Mouse (Mus musculus): ENCODE results near the gene Dlg4. TPM values are rescaled to one million over a fixed set of nuclear protein-coding genes. Genes with fewer than 3 reads are reported as not detected.

The Dlg4 gene
- polyA plus RNA-seq, 1 experiment from 2014 or later, result 10.4 TPM

DNA sequence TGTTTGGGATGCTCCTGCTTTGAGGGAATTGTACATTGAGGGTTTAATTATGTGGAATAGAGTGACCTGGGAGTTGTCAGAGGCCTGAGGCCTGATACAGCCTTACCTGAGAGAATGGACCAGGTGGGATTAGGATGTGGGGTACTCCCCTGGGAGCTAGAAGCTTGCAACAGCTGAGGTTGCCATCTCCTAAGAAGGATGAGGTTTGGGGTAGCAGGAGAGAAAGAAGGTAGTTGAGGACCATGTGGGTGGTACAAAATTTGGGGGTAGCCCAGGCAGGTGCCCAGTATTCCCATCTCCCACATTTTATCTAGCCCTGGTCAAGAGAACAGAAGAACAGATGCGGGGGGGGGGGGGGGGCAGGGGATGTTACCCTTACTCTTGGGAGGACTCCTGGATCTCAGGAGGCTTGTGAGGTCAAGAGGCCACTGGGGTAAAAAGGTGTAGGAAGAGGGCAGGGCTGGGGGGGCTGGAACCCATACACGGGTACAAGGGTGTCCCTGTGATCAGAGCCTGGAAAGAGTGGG is 2.8 kb downstream of the Dlg4 start:
- H3K9me3 ChIP-seq (replicated peaks; ENCODE audit: control insufficient read depth, low read length), result no peaks in the 10 kb centered on the region
- H3K36me3 ChIP-seq (ENCODE audit: control insufficient read depth, insufficient read depth, low read length), result no peaks in the 10 kb centered on the region
- H3K4me1 ChIP-seq (ENCODE audit: control insufficient read depth, insufficient read depth, low read length), result peaks cover 32% of the 10 kb centered on the region
- H3K27me3 ChIP-seq (ENCODE audit: control insufficient read depth, insufficient read depth, low read length), result no peaks in the 10 kb centered on the region
- no peak for ATAC-seq (replicated peaks; ENCODE audit: insufficient number of reproducible peaks, low FRiP score, low TSS enrichment)
- WGBS (ENCODE audit: insufficient replicate concordance), result 12% methylated on average over 2 of the region's 2 CpGs
- peak overlapping the region; percentile 85 for H3K4me2 ChIP-seq
- H3K4me3 ChIP-seq (ENCODE audit: low read depth, low read length), result peak overlapping the region; percentile 61
- H3K9ac ChIP-seq (ENCODE audit: low read depth, low read length), result 0 out of 2 replicates have a peak overlapping the region, but pooled peaks have one; percentile 12
- H3K27ac ChIP-seq (ENCODE audit: low read depth, low read length), result peak overlapping the region; percentile 30

DNA sequence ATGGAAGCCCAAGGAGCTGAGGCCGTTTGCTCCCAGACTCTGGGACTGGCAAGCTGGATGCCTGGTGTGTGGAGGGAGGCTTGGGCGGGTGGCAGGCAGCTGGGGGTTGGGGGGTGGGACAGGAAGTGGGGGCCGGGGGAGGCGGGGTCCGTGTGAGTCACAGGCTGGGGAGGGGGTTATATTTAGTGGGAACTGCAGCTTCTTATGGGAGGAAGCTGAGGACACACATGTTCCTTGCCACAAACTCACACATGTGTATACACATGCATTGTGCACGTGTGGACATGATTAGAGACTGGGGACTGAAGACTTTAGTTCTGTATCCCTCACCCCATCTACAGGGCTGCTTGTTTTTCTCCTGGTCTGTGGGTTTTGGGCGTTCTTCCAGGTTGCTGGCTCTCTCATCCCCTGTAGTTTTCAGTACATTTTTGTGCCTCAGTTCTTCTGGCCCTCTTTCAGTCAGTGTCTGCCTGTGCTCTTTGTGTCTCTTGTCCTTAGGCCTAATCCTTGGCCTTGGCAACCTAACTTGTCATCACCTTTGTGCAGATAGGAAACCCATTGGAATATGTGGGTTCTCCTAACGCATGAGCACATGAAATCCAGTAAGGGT is 3.4 kb downstream of the Dlg4 start:
- Histone ChIP-seq H3K9ac (ENCODE audit: low read depth, low read length) (no peak overlapping the region), H3K4me3 (ENCODE audit: low read depth, low read length) (peak overlapping the region; percentile 61), H3K36me3 (ENCODE audit: control insufficient read depth, insufficient read depth, low read length) (no peaks in the 10 kb centered on the region), H3K4me1 (ENCODE audit: control insufficient read depth, insufficient read depth, low read length) (peaks cover 29% of the 10 kb centered on the region), H3K9me3 (replicated peaks; ENCODE audit: control insufficient read depth, low read length) (no peaks in the 10 kb centered on the region), H3K4me2 (peak overlapping the region; percentile 85), H3K27me3 (ENCODE audit: control insufficient read depth, insufficient read depth, low read length) (no peaks in the 10 kb centered on the region), H3K27ac (ENCODE audit: low read depth, low read length) (peak overlapping the region; percentile 30)
- no peak for ATAC-seq (replicated peaks; ENCODE audit: insufficient number of reproducible peaks, low FRiP score, low TSS enrichment)
- 22% methylated on average over 8 of the region's 8 CpGs for WGBS (ENCODE audit: insufficient replicate concordance)

DNA sequence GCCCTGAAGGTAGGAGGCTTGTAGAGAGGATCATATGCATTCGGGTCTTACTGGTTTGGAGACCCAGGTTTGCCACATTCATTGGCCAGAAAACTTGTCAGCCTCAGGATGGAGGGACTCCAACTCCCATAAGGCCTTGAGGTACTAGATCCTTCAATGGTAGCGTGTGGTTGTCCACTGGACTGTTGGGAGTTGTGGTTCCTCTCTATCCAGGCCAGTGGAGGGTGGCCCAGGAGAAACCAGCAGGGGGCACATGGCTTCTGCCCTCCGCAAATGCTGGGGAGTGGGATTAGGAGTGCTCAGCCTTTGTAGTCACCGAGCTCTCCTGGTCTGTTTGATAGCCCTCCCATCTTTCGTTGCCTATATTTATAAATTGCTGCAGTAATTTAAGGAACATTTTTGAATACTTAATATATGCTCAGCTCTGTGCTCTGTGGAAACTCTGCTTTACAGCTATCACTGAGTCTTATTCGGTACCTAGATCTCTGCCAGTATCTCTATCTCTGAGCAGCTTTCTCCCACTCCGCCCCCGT is 4.1 kb downstream of the Dlg4 start:
- Histone ChIP-seq H3K4me3 (ENCODE audit: low read depth, low read length) (peak overlapping the region; percentile 51), H3K27me3 (ENCODE audit: control insufficient read depth, insufficient read depth, low read length) (no peaks in the 10 kb centered on the region), H3K4me1 (ENCODE audit: control insufficient read depth, insufficient read depth, low read length) (peaks cover 31% of the 10 kb centered on the region), H3K27ac (ENCODE audit: low read depth, low read length) (peak overlapping the region; percentile 57), H3K9me3 (replicated peaks; ENCODE audit: control insufficient read depth, low read length) (no peaks in the 10 kb centered on the region), H3K9ac (ENCODE audit: low read depth, low read length) (peak overlapping the region; percentile 19; the same call in 1 of the 2 replicates), H3K4me2 (peak overlapping the region; percentile 85), H3K36me3 (ENCODE audit: control insufficient read depth, insufficient read depth, low read length) (no peaks in the 10 kb centered on the region)
- WGBS (ENCODE audit: insufficient replicate concordance), result 1% methylated on average over 8 of the region's 8 CpGs
- peak; percentile 79 for ATAC-seq (replicated peaks; ENCODE audit: insufficient number of reproducible peaks, low FRiP score, low TSS enrichment)

DNA sequence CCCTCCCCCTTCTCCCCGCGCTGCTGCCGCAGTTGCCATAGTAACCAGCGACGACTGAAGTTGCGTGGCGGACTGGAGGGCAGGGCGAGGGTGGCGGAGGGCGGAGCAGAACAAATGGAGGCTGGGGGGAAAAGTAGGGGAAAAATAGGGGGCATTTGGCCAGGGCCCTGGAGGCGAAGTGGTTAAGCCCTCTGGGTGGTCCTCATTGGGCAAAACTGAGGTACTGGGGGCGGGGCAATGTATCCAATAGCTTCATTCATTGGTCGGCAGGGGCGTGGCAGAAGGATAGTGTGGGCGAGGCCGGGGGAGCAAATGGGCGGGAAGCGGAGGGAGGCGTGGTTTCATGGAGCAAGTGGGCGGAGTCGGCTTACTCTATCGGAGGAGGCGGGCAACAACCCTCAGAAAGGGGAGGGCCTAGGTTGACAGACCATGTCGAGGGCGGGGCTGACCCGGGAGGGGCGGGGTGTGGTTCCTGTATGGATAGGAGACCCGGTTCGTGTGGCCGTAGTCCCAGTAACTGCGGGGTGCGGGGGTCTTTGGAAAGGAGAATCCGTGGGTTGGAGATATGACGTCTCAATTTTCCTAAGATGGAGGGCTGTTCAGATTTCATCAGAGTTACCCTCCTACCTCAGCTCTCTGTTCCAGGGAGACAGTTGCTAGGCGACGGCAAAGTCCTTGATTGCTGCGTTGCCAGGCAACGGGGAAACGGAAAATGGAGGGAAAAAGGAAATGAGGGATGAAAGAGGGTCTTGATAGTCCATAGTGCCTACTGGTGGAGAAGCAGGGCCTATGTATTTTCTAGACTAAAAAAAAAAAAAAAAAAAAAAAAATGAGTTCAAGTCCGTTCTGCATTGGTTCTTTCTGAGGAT is 4.8 kb downstream of the Dlg4 start:
- peak; percentile 74 for ATAC-seq (replicated peaks; ENCODE audit: insufficient number of reproducible peaks, low FRiP score, low TSS enrichment)
- Histone ChIP-seq H3K9ac (ENCODE audit: low read depth, low read length) (peak overlapping the region; percentile 19; the same call in 1 of the 2 replicates), H3K9me3 (replicated peaks; ENCODE audit: control insufficient read depth, low read length) (no peaks in the 10 kb centered on the region), H3K4me1 (ENCODE audit: control insufficient read depth, insufficient read depth, low read length) (peaks cover 38% of the 10 kb centered on the region), H3K4me3 (ENCODE audit: low read depth, low read length) (peak overlapping the region; percentile 51), H3K27ac (ENCODE audit: low read depth, low read length) (peak overlapping the region; percentile 57), H3K4me2 (peak overlapping the region; percentile 85), H3K27me3 (ENCODE audit: control insufficient read depth, insufficient read depth, low read length) (no peaks in the 10 kb centered on the region), H3K36me3 (ENCODE audit: control insufficient read depth, insufficient read depth, low read length) (no peaks in the 10 kb centered on the region)
- 2% methylated on average over 39 of the region's 40 CpGs for WGBS (ENCODE audit: insufficient replicate concordance)

DNA sequence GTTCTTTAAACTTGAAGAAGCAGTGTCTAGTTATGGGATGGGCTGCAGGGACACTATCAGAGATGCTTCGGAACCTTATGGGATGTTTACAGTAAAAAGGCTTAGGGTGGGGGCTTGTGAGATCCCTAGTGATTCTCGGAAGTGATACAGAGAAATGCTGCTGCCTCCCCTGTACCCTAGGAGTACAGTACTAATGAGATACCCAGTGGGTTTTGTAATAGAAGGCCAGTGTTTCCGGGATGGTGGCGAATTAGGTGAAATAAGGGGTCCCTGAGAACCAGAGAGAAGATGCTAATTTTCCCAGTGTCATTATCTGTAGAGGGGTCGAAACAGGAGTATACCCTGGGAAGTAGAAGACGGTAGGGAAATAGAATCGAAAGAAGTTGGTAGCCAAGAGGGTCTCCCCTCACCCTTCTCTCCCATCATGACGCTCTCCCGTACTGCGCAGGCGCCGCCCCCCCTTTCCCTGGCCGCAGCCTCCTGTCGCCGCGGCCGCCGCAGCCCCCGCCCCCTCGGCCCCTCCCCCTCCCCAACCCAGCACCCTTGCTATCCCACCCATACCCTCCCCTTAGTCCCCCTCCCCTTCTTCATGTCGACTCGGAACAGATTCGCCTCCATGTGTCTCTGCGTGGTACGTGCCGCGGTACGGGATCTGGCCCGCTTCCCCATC is 6.9 kb downstream of the Dlg4 start:
- Histone ChIP-seq H3K27me3 (ENCODE audit: control insufficient read depth, insufficient read depth, low read length) (no peaks in the 10 kb centered on the region), H3K9ac (ENCODE audit: low read depth, low read length) (peak overlapping the region; percentile 2; the same call in 1 of the 2 replicates), H3K4me1 (ENCODE audit: control insufficient read depth, insufficient read depth, low read length) (peaks cover 47% of the 10 kb centered on the region), H3K27ac (ENCODE audit: low read depth, low read length) (no peak overlapping the region), H3K9me3 (replicated peaks; ENCODE audit: control insufficient read depth, low read length) (no peaks in the 10 kb centered on the region), H3K4me2 (peak overlapping the region; percentile 64), H3K4me3 (ENCODE audit: low read depth, low read length) (peak overlapping the region; percentile 38), H3K36me3 (ENCODE audit: control insufficient read depth, insufficient read depth, low read length) (no peaks in the 10 kb centered on the region)
- WGBS (ENCODE audit: insufficient replicate concordance), result 6% methylated on average over 22 of the region's 29 CpGs
- no peak for ATAC-seq (replicated peaks; ENCODE audit: insufficient number of reproducible peaks, low FRiP score, low TSS enrichment)

DNA sequence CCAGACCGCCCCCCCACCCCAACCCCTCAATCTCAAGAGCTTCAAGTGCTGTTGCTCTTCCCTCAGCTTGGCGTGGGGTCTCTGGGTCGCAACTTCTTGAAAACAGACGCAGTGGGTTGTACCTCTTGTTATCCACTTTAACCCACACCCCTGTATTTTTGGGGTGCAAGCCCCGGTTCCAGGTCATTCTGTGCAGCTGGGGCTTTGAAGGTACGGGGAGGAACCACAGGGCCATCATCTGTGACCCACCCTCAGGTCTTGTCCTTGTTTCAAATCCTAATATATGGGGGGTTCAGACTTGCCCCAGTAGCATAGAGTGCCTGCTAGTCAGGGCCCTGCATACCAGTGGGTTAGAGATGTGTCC is 7.4 kb downstream of the Dlg4 start:
- WGBS (ENCODE audit: insufficient replicate concordance), result 17% methylated on average over 6 of the region's 6 CpGs
- Histone ChIP-seq H3K27ac (ENCODE audit: low read depth, low read length) (no peak overlapping the region), H3K4me3 (ENCODE audit: low read depth, low read length) (peak overlapping the region; percentile 38), H3K36me3 (ENCODE audit: control insufficient read depth, insufficient read depth, low read length) (no peaks in the 10 kb centered on the region), H3K4me1 (ENCODE audit: control insufficient read depth, insufficient read depth, low read length) (peaks cover 45% of the 10 kb centered on the region), H3K4me2 (peak overlapping the region; percentile 64), H3K9ac (ENCODE audit: low read depth, low read length) (0 out of 2 replicates have a peak overlapping the region, but pooled peaks have one; percentile 2), H3K27me3 (ENCODE audit: control insufficient read depth, insufficient read depth, low read length) (no peaks in the 10 kb centered on the region), H3K9me3 (replicated peaks; ENCODE audit: control insufficient read depth, low read length) (no peaks in the 10 kb centered on the region)
- no peak for ATAC-seq (replicated peaks; ENCODE audit: insufficient number of reproducible peaks, low FRiP score, low TSS enrichment)

DNA sequence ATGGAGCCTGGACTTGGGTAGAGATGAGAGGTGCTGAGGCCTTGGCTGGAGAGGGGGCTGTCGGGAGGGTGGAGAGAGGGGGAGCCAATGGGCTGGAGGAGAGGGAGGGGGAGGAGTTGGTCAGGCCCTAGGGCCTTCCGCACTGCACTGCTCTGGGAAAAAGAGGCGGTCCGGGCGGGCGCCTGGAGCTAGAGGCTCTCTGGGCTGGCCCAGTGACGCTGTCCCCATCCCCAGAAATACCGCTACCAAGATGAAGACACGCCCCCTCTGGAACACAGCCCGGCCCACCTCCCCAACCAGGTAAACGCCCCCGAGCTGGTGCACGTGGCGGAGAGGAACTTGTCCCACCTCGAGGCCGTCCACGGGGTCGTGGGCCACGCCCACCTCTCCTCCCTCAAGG is 9.9 kb downstream of the Dlg4 start:
- Histone ChIP-seq H3K4me1 (ENCODE audit: control insufficient read depth, insufficient read depth, low read length) (peaks cover 44% of the 10 kb centered on the region), H3K4me2 (peak overlapping the region; percentile 66), H3K9me3 (replicated peaks; ENCODE audit: control insufficient read depth, low read length) (no peaks in the 10 kb centered on the region), H3K9ac (ENCODE audit: low read depth, low read length) (no peak overlapping the region; the same call in 1 of the 2 replicates), H3K4me3 (ENCODE audit: low read depth, low read length) (peak overlapping the region; percentile 22), H3K36me3 (ENCODE audit: control insufficient read depth, insufficient read depth, low read length) (peaks cover 7% of the 10 kb centered on the region; the same call in 1 of the 2 replicates), H3K27ac (ENCODE audit: low read depth, low read length) (no peak overlapping the region), H3K27me3 (ENCODE audit: control insufficient read depth, insufficient read depth, low read length) (no peaks in the 10 kb centered on the region)
- ATAC-seq (replicated peaks; ENCODE audit: insufficient number of reproducible peaks, low FRiP score, low TSS enrichment), result peak; percentile 46; the same call in 1 of the 2 replicates
- 0% methylated on average over 19 of the region's 19 CpGs for WGBS (ENCODE audit: insufficient replicate concordance)

DNA sequence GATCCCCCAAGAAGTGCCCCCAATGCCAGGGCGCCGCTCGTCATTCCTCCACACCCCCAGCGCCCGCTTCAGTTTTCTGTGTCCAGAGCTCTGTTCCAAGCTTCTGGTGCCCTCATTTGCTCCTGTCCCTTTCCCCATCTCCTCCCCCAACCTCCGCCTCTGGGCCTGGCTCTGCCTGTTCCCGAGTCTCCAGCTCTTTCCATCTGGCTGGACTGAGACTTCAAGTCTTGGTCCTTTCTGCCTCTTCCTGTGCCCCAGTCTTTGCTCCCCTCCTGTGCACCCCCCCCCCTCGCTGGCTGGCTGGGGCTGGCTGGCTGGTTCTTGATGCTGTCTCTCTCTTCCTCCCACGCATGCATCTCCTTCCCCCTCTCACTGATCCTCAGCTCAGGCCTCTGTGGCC is 10.7 kb downstream of the Dlg4 start:
- no peaks in the 10 kb centered on the region for H3K9me3 ChIP-seq (replicated peaks; ENCODE audit: control insufficient read depth, low read length)
- no peak overlapping the region for H3K9ac ChIP-seq (ENCODE audit: low read depth, low read length)
- H3K4me1 ChIP-seq (ENCODE audit: control insufficient read depth, insufficient read depth, low read length), result peaks cover 44% of the 10 kb centered on the region
- no peak overlapping the region for H3K27ac ChIP-seq (ENCODE audit: low read depth, low read length)
- peaks cover 8% of the 10 kb centered on the region; the same call in 1 of the 2 replicates for H3K36me3 ChIP-seq (ENCODE audit: control insufficient read depth, insufficient read depth, low read length)
- peak overlapping the region; percentile 18 for H3K4me3 ChIP-seq (ENCODE audit: low read depth, low read length)
- no peaks in the 10 kb centered on the region for H3K27me3 ChIP-seq (ENCODE audit: control insufficient read depth, insufficient read depth, low read length)
- ATAC-seq (replicated peaks; ENCODE audit: insufficient number of reproducible peaks, low FRiP score, low TSS enrichment), result no peak
- peak overlapping the region; percentile 66 for H3K4me2 ChIP-seq
- 42% methylated on average over 9 of the region's 9 CpGs for WGBS (ENCODE audit: insufficient replicate concordance)

Measured in heart, embryonic 11.5 days (tissue).